Mouse (Mus musculus): ENCODE results near the gene Rap1gap.

The Rap1gap gene

DNA sequence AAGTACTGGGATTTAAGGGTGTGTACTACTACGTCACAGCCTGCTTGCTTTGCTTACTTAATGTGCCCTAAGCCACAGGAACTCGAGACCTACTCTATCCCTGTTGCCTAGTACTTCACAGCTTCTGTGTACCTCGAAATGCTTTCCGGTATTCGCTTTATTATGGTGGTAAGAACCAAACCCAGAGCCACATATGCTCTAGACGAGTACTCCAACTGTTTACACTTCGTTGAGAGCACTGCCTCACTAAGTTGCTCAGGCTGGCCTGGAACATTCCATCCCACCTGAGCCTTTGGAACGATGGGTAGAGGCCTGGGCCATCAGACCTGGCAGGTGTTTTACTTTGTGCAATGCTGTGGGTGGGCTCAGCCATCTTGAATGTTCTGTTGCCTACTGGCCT, 30.8 kb downstream of the Rap1gap start:
- no peak for DNase-seq

DNA sequence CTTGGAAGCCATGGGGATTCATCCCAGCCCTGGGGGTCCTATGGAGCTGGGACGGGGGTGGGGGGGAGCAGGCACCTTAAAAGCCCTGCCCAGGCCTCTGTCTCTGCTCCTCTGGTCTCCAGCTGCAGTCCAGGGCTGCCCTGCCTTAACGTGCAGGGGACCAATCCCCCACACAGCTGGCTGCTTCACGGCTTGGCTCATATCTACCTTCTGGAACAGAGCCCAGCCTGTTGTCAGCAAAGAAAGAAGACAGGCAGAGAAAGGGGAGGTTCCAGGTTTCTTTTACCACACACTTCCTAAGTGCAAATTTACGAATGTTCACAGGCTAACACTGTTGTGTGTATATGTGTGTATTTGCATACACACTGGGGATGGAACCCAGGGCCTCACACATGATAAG, 31.4 kb downstream of the Rap1gap start:
- DNase-seq, result no peak

DNA sequence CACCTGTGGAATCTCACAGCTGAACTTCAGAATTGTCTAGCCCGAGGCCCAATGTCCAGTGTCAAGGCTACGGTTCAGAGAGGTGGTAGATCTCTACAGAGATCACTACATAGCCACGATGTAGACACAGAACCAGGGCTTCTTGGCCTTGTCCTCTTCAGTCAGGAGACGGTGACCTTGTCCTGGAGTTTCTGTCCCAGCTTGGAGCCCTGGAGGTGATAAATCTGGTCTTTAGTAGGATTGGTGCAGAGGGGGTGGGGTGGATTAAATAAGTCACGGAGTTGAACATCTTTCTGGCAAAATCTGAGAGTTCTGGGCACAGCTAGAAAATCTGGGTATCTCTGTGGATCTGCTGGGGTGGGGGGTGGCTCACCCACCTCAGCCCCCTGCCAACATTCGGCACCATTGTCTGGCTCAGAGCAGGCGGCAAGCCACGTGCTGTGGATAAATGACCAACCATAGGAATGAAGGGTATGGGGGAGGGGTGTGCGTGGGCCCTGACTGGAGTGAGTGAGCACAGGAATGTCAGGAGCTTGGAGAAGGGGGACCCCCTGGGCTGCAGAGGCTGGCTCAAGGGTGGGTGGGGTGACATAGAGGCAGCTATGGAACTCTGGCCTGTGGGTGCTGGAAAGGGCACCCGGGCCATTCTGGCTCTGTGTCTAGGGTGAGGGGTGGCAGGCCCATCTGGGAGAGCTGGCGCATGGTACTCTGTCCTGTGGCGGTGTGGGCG, 32.8 kb downstream of the Rap1gap start:
- no peak for DNase-seq

GRCm38 (mm10) chr4:137698076-137698985, 33.8 kb downstream of the Rap1gap start:
- DNase-seq, result peak; percentile 83

DNA sequence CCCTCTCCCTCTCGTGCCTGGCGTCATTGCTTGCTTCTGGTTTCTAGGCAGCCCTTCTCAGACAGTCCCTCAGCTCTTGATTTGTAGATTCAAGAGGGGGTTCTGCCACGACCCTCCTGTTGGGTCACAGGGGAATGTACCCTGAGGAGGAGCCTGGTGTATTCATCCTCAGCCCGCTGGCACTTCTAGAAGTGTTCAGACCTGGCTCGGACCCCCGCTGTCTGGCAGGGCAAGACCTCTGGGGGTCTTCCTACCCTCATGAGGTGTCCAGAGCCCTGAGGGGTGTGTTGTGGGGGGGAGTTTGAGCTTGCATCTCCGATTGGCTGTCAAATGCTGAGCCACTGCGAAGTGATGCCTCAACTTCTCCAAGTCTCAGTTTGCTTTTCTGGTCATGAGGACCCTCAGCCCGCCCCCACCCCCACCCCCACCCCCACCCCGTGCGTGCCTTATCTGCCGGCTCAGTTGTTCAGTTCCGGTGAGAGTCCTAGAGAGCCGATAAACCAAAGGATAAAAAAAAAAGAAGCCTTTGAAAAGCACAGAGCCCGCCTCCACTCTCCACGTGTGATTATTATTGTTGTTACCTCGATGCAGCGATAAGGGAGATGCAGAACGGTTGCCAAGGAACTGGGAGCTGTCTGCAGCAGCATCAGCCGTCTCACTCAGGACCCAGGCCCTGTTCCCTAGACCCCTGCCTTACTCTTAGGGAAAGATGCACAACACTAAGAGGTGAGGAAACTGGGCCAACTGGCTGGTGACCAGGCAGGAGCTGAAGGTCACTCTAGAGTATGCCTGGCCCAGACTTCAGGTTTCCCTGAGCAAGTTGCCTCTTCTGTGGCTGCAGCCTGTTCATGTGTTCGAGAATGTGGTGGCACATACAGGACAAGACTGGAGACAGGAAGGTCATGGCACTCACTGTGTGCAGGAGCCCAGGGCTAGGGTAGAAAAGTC, 35.0 kb downstream of the Rap1gap start:
- DNase-seq, result peak; percentile 57 to 65

DNA sequence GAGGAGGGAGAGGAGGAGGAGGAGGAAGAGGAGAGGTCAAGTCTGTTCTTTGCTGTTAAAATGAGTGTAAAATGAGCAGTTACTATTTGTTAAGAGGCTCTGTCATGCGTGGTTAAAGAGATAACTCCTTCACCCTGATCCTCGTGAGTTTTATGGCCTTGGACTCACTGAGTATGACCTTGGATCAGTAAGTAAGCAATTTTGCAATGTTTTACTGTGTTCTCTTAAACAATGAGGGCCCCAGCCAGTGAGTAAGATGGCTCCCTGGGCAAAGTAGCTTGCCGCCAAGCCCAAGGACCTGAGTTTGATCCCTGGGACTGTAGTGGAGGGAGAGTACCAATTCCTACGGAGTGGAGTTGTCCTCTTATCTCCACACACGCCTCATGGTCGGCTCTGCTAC, 36.4 kb downstream of the Rap1gap start:
- no peak for DNase-seq

DNA sequence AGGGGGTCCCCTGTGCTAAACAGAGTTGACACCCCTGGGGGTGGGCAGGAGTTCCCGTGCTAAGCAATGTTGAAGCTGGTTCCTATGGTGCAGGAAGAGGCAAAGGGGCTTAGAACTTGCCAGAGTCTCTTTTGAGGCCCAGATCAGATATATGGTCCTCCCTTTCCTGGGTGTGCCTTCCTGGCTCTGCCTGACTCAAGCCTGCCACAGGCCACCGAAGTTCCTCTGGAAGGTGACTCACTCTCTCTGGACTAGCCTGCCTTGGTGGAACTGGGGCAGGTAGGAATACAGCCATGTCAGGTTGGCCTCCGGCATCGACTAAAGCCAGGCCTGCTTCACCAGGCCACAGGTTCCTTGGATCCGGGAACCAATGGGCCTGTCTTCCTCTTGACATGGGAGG, 38.6 kb downstream of the Rap1gap start:
- no peak for DNase-seq

DNA sequence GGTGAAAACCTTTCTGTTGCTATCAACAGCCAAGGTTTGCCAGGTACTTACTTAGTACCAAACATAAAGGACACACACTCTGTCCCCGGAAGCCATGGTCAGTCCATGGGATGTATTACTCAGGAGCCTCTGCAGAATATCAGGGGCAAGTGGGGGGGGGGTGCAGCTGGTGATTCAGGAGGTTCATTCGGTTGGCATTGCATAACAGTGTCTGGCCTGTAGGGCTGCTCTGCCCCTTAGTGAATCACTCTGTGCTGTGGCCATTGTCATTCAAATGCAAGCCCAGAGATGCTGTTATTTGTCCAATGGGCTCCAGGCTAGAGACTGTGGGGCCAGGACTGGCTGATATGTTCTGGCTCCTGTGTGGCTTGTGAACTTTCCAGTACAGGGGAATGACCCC, 40.0 kb downstream of the Rap1gap start:
- DNase-seq, result no peak

DNA sequence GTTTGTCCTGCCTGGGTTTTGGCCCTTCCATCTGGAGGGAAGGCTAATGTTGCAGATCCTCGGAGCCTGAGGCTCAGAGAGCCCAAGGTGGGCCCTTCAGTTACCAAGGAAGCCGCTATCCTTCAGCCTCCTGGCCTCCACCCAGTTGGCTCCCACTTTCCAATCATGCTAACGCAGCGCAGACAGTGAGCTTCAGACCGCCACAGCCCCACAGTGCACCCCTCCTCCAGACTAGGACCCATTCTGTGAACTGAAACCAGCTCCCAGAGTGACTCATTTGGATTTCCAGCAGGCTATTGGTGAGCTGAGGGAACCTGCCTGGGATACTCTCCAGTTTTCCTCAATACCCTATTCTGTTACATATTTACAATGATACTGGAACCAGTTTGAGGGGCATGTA, 40.9 kb downstream of the Rap1gap start:
- DNase-seq, result no peak

GRCm38 (mm10) chr4:137706510-137706909, 42.0 kb downstream of the Rap1gap start:
- no peak for DNase-seq

- peak; percentile 66 to 82 for DNase-seq
These were observed 42.9 kb downstream of the Rap1gap start for GRCm38 (mm10) chr4:137707216-137707990.

GRCm38 (mm10) chr4:137712963-137713362, 48.4 kb downstream of the Rap1gap start:
- DNase-seq, result no peak

- no peak for DNase-seq
These were observed 49.6 kb downstream of the Rap1gap start for GRCm38 (mm10) chr4:137714020-137714624.

DNA sequence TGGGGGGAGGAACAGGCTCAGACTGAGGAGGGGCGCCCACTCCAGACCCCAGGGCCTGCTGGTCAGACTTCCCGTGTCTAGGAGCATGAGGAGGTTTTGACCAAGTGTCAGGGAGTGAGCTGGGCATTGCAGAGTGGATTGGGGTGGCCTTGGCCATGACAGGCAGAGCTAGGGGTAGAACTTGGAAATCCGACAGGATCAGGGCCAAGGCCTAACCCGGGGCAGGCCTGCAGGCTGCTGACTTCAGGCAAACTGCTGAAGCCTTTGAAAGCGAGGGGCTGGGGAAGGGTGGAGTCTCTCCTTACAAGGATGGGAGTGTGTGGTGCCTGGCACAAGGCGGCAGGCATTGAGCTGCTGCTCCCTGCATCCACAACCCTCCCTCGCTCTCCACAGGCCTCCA, 52.5 kb downstream of the Rap1gap start:
- DNase-seq, result no peak

GRCm38 (mm10) chr4:137717671-137718070, 53.1 kb downstream of the Rap1gap start:
- no peak for DNase-seq

GRCm38 (mm10) chr4:137719378-137720077, 55.0 kb downstream of the Rap1gap start:
- DNase-seq, result no peak

- no peak for DNase-seq
These were observed 57.0 kb downstream of the Rap1gap start for GRCm38 (mm10) chr4:137721563-137721962.

- DNase-seq, result no peak
These were observed 57.7 kb downstream of the Rap1gap start for GRCm38 (mm10) chr4:137722230-137722629.

DNA sequence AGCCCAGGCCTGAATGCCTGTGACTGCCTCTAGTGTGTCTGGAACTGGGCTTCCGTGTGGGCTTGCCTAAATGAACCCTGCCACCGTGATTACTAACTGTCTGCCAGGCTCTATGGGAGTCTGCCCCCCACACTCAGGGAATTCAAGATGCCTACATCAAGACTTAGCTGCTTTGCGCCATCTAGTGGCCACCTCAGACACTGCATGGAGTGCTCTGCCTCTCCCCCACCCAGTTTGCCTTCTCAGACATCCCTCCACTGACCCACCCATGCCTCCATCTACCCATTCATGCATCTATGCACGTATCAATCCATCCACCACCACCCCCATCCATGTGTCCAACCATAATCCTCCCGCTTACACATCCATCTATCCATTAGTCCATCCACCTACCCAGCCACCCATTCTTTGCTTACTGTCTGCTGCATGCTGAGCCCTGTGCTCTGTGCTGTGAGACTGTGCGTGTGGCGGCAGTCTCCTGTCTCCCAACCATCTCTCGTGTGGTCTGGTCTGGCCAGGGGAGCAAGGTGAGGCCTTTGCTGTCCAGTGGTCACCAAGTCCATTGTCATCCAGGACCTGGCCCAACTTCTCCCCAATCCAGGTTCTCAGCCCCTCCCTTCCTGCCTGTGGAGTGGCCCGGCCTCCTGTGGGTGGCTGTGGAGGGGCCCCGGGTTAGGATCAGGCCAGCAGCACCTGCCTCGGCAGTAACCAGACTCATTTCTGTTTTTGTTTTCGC, 58.3 kb downstream of the Rap1gap start:
- peak; percentile 84 to 88 for DNase-seq

DNA sequence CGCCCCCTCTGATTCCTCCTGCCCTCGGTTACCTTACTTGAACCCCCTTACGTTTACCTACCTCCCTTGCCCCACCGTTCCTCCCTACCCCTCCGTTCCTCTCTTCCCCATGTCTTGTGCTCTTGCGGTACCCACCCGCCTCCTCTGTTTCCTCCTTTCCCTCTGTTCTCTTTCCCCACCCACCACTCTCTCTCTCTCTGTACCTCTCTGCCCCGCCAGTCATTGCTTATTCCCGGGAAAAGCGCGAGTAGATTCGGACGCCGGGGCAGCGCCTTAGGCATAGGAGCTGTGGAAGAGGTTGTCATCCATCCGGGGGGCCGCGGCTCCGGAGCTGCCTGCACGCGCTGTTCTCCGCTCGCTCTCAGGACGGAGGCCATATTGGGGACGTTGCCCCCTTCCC, 59.0 kb downstream of the Rap1gap start:
- DNase-seq, result peak in 1 of 2 experiments; percentile 39
